Mouse (Mus musculus): ENCODE data around the gene Vangl2. TPM values are rescaled to one million over a fixed set of nuclear protein-coding genes. Genes with fewer than 3 reads are reported as not detected.

Vangl2 gene
- polyA plus RNA-seq, 1 experiment: 1.5 TPM

DNA sequence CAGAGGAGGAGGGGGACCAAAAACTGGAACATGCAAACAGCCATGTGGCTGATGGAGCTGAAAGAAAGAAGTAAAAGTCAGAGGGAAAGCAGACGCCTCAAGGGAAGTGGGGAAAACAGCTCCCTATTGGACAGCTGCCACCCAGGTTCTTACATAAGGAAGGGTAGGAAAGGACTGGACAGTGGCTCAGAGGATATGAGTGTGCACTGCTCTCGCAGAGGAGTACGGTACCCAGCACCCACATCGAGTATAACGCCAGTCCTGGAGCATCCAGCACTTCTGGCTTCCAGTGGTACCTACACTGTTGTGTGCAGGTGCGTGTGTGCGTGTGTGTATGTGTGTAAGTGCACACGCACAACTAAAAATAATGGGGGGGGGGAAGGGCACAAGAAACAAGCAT is 18.2 kb upstream of the Vangl2 start:
- no peak for DNase-seq (ENCODE audit: low read depth, low spot score)
- whole genome bisulfite sequencing: 70% methylated on average over 8 of the region's 8 CpGs

DNA sequence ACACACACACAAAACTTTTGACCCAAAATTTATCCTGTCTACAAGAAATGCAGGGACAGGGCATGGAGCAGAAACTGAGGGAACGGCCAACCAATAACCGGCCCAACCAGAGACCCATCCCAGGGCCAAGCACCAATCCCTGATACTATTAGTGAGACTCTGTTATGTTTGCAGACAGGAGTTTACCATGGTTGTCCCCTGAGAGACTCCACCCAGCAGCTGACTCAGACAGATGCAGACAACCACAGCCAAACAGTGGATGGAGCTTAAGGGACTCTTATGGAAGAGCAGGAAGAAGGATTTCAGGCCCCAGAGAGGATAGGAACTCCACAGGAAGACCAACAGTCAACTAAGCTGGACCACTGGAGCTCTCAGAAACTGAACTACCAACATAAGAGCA is 1.7 kb upstream of the Vangl2 start:
- 69% methylated on average over 2 of the region's 2 CpGs for whole genome bisulfite sequencing
- DNase-seq (ENCODE audit: low read depth, low spot score): no peak

DNA sequence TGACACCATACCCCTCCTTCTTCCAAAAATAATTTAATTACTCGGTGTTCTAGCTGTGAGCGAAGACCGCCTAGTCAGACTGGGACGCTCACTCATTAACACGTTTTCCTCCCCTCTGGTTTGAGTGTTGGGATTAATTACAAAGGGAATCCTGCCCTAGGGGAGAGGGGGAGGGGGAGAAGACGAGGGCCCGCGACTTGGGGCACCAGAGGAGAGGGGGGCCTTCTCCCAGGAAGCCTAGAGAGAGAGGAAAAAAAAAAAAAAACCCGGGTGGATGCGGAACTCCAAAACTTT is 488 bp downstream of the Vangl2 start:
- DNase-seq (ENCODE audit: low read depth, low spot score): no peak
- WGBS: 67% methylated on average over 10 of the region's 10 CpGs

DNA sequence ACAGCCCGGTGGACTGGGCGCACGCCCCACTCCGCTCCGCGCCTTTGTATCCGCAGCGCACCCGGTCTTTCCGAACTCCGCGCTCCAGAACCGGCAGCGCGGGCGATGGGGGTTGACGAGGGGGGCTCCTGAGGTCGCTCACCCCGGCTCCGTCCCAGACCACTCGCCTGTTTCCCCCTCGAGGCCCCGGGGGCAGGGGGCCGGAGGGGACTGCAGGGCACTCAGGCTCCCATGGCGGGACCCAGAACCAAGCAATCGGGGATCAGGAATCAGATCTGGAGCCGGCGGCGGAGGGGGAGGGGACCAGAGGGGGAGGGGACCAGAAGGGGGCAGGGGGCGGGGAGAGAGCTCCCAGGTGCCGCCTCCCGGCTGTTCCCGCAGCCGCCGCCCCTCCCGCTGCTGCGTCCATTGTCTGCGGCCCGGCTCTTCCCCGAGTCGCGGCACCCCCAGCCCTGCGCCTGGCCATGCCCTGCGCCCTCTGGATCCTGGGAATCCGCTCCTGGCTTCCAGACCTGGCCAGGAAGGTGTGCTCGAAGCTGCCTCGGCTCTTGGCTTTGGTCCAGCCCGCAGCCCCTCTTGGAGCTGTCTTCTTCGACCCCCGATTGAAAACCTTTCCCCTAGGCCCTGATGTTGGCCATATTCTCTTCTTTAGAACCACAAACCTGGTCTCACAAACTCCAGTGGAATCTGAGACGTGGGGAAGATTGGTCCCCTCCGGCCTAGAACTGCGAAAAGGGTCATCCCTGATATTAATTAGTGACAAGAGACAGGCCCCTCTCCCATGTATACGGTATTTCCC is 1.0 kb downstream of the Vangl2 start:
- peak; percentile 24 for DNase-seq (ENCODE audit: low read depth, low spot score)
- WGBS: 3% methylated on average over 49 of the region's 54 CpGs

DNA sequence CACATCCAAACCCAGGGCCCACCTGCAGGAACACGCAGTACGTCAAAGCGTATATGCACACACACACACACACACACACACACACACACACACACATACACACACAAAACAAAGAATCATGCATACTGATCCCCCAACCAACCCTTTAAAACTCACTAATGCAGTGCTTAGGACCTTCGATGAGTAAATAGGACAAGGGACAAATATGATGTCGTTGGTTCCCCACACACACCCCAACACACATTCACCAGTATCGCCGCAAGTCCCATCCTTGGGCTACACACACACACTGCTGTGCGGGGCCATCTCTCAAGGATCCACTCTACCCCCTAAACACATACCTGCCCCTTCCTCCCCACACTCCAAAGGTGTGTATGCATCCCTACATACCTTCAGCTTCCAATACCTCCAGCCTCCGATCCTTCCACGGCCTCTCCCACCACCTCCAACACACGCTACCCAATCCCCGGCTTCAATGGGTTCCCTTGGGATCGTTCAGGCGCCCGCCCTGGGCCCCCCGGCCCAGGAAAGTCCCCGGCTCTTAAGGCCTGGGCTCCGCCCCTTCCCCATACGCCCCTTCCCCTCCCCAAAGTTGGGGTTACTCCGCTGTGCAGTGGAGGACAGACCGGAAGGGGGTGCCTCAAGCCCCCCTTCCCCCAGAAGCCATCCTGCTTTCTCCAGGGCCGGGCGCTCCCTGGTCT is 1.9 kb downstream of the Vangl2 start:
- WGBS: 8% methylated on average over 23 of the region's 23 CpGs
- no peak for DNase-seq (ENCODE audit: low read depth, low spot score)

DNA sequence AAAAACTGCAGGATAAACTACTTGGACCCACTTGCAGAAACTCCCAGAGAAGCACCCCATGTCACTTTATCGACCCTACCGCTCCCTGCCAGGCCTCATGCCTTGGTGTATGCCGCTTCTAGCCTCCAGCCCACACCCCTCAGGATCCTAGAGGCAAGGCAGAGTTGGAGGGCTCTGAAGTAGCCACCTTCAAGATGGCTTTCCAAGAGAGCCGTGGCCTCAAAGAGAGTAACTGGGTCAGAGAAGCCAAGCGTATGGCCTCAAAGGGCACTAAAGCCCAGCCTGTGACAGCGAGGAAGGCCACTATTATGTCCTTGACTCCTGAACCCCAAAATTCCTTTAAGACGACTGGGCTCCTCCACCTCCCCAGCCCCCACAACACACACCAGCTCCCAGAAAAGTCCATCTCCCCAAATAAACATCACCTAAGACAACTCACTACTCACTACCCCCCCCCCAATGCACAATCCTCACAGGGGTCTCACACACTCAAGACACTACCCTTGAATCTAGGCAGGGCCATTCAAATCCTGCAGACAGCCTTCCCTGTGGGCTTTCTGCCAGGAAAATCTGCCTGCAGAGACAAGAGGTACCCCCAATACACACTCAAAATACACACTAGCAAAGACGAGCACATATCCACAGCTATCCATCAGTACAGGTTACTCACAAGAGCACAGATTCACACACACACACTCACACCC is 2.9 kb downstream of the Vangl2 start:
- DNase-seq (ENCODE audit: low read depth, low spot score): no peak
- WGBS: 75% methylated on average over 8 of the region's 8 CpGs

DNA sequence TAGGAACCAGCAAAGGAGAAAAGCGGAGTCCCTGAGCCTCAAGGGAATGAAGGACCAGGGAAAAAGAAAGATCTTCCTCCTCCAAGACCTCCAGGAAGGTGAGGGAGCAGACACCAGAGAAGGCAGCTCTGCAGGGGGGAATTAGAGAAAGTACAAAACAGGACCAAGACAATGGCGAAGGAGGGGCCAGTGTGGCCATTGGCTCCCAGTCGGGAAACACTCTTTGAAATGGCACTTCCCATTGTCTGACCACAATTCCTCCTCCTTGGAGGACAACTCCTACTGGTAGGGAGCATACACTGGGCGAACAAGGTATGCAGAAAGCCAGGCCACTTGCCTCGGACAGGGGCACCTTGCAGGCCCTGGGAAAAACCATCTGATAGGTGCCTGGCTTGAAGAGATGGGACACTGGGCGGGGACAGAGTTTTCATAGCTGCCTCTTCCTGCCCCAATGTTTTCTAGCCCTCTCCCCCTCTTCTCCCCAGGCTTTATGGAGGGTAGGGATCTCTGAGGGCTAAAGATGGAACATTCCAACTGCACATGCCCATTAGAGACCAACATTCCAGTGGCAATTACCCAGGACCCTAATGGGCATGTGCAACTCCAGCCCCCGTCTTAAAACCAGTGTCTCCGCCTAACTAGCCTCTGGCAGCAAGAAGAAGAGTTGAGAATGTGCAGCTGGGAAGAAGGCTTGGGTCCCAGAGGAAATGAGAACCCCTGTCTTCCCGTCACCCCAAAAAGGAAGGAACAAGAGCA is 3.9 kb downstream of the Vangl2 start:
- 81% methylated on average over 9 of the region's 9 CpGs for WGBS
- DNase-seq (ENCODE audit: low read depth, low spot score): no peak

DNA sequence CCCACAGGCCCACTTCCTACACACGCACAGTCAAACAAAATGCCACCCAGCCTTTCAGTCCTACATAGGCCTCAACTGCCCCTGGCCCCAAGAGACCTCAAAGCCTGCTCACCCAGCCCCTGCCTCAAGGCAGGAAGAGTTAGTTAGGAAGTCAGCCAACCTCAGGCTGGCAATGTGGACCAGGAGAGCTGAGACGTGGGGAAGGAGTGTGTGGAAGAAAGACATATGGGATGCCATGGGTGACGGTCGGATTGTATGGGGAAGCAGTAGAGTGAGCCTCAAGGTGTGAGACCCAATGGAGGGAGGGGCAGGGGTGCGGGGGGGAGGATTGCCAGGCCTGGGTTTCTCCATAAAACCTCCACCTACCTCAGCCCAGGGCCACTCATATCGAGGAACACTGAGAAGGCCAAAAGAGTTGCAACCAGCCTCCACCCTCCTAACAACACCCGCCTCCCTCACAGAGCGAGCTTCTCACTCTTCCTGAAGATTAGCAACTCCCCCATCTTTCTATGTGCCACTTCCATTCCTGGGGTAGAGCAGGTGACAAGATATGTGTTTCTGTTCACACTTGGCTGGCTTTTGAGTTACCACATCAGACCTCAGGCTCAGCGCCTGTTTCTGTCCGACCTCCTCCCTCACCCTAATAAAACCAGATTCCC is 8.3 kb downstream of the Vangl2 start:
- WGBS: 83% methylated on average over 10 of the region's 10 CpGs
- no peak for DNase-seq (ENCODE audit: low read depth, low spot score)

DNA sequence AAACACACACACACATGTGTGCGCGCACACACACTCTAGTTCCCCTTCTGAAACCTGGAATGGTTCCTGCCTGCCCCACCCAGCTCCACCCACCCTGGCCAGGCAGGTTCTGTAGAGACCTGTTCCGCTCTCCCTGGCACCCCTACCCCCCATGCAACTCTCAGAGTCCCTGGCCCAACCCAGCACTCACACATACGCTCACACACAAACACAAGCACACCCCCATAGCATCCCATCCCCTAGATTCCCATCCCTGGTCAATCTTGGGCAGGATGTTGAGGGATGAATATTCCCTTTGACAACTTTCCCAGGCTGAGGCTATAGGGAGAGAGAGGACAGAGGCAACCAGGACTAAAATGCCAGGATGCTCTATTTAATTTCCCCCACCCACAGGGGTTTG is 8.9 kb downstream of the Vangl2 start:
- no peak for DNase-seq (ENCODE audit: low read depth, low spot score)
- 48% methylated on average over 4 of the region's 4 CpGs for WGBS

DNA sequence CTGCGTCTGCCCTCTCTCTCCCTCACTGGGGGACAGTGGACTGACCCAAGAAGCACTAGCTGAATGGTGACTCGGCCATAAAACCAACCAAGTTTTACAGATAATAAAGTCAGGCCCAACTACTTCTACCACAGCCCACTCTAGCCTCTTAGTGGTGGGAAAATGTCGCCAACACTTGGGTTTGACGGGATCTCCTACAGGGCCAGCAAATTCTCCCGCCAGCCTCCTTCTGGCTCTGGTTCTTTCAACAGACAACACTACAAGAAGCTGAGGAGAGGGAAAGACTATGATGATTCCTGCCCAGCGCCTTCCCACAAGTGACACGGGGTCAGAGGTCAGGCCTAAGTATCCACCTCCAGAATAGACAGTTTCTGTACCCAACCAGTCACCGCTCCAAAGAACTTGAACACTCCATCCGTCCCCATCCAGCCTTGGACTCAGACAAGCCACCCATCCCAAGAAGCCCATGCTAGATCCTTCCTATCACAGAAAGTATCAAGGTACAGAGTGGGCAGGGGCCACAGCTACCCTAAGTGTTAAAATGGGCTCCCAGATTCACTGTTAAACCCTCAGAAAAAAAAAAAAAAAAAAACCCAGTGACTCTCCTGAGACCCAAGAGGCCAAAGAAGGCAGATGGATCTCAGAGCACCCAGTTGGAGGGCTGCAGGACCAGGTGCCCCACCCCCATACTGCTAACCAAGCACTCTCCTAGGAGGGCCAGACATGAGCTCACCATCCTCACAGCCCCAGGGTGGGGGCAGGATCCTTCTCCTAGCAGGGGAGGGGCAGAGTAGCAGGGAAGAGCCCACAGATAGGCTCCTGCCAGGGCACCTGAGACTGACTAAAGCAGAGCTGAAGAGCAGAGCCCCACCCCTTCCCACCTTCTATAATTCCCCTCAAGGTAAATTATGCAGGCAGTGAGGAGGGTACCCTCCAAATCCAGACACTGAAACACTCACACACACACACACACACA is 9.6 kb downstream of the Vangl2 start:
- no peak for DNase-seq (ENCODE audit: low read depth, low spot score)
- WGBS: 92% methylated on average over 9 of the region's 9 CpGs

DNA sequence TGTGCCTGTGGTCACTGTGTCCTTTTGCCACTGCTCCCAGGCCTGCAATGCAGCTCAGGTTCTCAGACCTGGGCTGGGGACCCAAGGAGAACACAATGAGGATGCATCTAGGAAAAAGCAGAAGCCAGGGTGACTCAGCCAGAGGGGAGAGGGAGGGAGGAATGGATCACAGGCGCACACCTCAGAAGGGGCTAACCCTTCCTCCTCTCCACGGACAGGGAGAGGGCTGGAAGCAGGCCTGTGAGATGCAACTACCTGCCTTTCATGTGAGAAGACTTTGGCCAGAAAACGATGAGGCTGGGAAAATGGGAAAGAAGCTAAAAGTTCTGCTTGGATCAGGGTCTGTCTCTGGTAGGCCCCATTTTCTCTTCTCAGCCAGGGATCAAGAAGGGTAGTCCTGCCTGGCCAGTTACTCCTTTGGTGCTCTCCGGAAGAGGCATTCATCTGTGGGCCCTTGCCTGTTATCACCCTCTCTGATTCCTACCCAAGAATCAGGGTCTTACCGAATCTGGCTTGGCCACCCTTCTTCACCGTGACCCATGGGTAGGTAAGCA is 10.7 kb downstream of the Vangl2 start:
- DNase-seq (ENCODE audit: low read depth, low spot score): no peak
- 90% methylated on average over 6 of the region's 6 CpGs for WGBS

DNA sequence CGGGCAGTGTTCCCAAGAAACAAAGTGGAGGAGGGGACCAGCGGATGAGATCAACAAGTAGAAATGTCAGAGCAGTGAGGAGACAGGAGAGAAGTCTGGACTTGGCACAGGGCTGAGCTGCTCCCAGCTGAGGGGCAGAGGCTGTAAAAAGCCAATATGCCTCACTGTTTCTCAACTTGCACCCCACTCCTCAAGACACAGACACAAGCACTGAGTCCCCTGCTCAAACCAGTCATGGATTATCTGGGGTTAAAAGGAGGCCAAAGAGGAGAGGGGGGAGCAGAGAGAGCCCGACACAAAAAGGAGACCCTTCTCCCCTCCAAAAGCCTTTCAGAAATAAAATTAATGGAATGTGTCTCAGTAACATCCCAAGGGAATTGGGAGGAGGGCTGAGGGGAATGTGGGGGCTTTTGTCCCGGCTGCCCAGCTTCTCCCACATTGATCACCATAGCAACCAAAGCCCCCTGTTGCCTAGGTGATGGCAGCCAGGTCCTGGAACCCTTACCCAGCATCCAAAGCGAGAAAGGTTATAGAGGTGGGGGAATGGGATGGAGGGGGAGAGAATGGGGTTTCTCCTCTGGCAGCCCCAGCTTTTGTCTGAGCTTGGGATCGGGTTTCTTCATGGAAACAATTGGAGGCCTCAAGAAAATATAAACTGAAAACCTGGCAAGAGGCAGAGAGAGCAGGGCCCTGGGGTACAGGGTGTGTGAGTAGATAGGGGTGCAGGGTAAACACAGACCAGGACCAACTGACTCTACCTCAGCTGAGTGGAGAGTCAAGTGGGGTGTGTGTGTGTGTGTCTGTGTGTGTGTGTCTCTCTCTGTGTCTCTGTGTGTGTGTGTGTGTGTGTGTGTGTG is 11.4 kb downstream of the Vangl2 start:
- WGBS: 77% methylated on average over 6 of the region's 6 CpGs
- no peak for DNase-seq (ENCODE audit: low read depth, low spot score)

DNA sequence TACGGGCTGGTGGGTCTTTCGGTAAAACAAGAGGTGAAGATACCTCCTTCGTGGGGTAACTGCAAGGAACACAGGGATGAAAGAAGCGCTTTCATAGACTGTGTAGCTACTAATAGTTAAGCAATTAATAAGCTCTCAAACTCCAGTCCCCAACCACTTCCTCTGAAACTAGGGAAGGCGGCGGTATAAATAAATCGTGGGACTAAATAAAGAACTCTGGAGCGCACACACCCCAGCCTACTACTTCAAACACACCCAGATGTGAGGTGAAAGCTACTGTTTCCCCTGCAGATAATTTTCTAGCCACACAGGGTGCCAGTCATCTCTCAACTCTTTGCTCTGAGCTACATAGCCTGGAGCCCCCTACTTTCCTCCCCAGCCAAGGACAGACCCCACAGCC is 12.2 kb downstream of the Vangl2 start:
- WGBS: 73% methylated on average over 8 of the region's 8 CpGs
- no peak for DNase-seq (ENCODE audit: low read depth, low spot score)

DNA sequence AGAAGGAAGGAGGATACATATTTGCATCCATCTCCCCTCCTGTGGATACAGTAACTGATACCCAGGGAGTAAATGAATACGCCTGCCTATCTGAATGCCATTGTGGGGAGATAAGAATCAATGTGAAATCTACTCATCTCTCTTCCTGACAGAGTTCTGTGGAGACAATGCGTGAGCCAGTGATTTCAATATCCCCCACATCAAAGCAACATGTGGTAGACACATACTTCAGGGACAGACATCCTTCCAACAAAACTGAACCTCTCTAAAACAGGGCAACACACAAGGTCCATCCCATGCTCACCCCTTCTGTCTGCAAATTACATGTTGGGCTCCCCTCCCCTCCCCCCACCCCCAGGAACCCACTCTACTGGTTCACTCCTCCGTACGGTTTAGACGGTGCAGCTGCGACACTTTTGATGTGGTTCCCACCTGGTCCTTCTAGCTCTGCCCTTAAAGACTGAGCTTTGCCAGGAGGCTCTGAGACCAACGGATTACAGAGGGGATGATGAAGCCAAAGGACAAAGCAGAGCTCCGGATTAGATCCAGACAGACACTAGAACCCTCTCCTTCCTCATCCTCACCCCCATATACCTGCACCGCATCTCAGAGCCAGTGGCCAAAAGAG is 12.8 kb downstream of the Vangl2 start:
- WGBS: 79% methylated on average over 9 of the region's 9 CpGs
- DNase-seq (ENCODE audit: low read depth, low spot score): no peak

DNA sequence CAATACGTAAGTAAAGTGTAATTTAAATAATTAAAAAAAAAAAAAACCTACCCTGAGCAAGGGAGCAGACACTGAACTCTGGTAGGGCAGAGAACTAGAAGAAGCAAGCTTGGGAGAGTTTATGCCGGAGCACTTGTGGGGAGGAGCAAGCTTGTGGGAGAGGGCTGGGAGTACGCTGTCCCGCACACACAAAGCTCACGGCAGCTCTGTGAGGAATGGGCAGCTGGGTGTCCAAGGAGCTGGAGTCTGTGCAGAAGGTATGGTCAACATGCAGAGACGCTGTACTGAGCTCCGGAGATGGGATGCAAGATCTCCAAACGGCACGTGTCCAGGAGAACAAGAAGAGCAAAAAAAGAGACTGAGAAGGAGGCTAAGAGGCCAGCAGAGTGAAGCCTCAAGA is 13.5 kb downstream of the Vangl2 start:
- DNase-seq (ENCODE audit: low read depth, low spot score): no peak
- WGBS: 87% methylated on average over 9 of the region's 9 CpGs

DNA sequence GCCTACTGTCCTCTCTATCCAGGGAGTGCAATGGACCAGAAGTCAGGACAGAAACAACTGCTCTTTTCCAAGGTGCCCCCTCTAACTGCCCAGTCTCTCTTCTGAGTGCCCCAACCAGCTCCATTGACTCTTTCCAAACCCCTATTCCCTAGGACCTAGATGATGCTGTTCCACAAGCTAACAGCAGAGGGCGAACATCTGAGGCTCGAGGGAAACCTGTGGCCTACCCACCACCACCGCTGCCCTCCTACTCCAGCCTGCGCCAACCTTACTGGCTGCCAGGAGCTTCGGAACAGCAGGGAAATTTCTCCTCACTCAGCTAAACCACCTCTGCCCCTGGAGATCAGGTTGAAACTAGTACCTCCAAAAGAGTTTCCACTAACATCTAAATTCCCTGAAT is 16.2 kb downstream of the Vangl2 start:
- 25% methylated on average over 5 of the region's 5 CpGs for WGBS
- DNase-seq (ENCODE audit: low read depth, low spot score): no peak
